Mouse (Mus musculus): ENCODE measurements around the gene Bbs12. TPM values are rescaled to one million over a fixed set of nuclear protein-coding genes. Genes with fewer than 3 reads are reported as not detected.

Bbs12 gene
- polyA plus RNA-seq (2014; fragmentation: Illumina TruSeq; extraction: RNeasy Lipid Tissue Mini Kit (QIAGEN cat#74804); ENCODE audit: low read depth, low replicate concordance): 8.3 TPM

DNA sequence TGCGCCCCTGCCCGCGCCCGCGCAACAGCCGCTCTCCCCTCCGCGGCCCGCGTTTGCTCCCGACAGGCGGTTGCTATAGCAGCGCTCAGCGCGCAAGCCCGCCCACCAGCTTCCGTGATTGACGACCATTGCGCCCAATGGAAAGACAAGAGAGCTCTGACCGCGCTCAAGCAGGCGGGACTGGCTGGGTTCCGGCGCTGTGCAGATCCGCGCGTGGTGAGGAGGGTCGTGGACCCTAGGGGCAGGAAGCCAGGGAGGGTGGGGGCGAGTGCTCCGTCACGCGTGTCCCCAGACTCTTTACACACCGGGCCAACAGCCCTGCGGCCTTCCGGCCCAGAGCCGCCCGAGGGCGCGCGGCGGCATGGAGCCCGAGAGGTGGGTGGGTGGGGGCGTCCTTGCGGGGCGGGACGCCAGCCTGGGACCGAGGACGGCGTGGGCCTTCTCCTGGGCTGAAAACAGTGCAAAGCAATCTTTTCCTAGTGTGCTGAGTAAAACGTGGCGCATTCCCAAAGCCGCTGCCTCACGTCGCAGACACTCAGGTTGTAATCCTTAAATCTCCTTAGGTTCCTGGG lies at the start of gene Bbs12, which contains the start of gene Cetn4:
TSS of gene Bbs12 (plus strand) at position 185 of the 572 bp plus-strand sequence.
TSS of gene Cetn4 (minus strand) at position 339 of the 572 bp plus-strand sequence.

GRCm38 (mm10) chr3:37348221-37349165 lies 36.1 kb downstream of the Bbs12 start, which contains the start of gene Fgf2:
Gene Fgf2 (plus strand): TSS chr3:37348346.

Other genes starting within 250 kb of the Bbs12 start
- gene Adad1, start 249.0 kb upstream of the Bbs12 start, polyA plus RNA-seq (2014; fragmentation: Illumina TruSeq; extraction: RNeasy Lipid Tissue Mini Kit (QIAGEN cat#74804); ENCODE audit: low read depth, low replicate concordance): not detected
- 1.1 TPM for gene Il2, start 186.6 kb upstream of the Bbs12 start, polyA plus RNA-seq (2014; fragmentation: Illumina TruSeq; extraction: RNeasy Lipid Tissue Mini Kit (QIAGEN cat#74804); ENCODE audit: low read depth, low replicate concordance)
- gene Il21, start 79.9 kb upstream of the Bbs12 start, polyA plus RNA-seq (2014; fragmentation: Illumina TruSeq; extraction: RNeasy Lipid Tissue Mini Kit (QIAGEN cat#74804); ENCODE audit: low read depth, low replicate concordance): not detected
- gene Cetn4, start 154 bp downstream of the Bbs12 start, polyA plus RNA-seq (2014; fragmentation: Illumina TruSeq; extraction: RNeasy Lipid Tissue Mini Kit (QIAGEN cat#74804); ENCODE audit: low read depth, low replicate concordance): 85.7 TPM
- gene Fgf2, start 35.8 kb downstream of the Bbs12 start, polyA plus RNA-seq (2014; fragmentation: Illumina TruSeq; extraction: RNeasy Lipid Tissue Mini Kit (QIAGEN cat#74804); ENCODE audit: low read depth, low replicate concordance): 4.3 TPM
- 17.5 TPM for gene Spata5, start 107.3 kb downstream of the Bbs12 start, polyA plus RNA-seq (2014; fragmentation: Illumina TruSeq; extraction: RNeasy Lipid Tissue Mini Kit (QIAGEN cat#74804); ENCODE audit: low read depth, low replicate concordance)
- gene Nudt6, start 107.7 kb downstream of the Bbs12 start, polyA plus RNA-seq (2014; fragmentation: Illumina TruSeq; extraction: RNeasy Lipid Tissue Mini Kit (QIAGEN cat#74804); ENCODE audit: low read depth, low replicate concordance): 4.5 TPM